ENCODE assay signal across 15 mouse cellular contexts in genomic region chr16:75627862-75628261, GRCm38 (mm10). TPM values are rescaled to one million over a fixed set of nuclear protein-coding genes. Genes with fewer than 3 reads are reported as not detected.
A peak's percentile ranks its signal among the peaks of the same experiment; 100 is the strongest.
DNase-seq lines count a peak whose midpoint lies in the region; ATAC-seq and TF ChIP-seq lines count a peak whose summit lies in the region.
"Had no signal": no experiment of that assay in that cellular context is flagged by ENCODE, and none has a peak within 500 bp of the region (broad histone marks: within the 10 kb centered on the region; RNA-seq: fewer than 3 reads in every experiment).

No protein-coding gene starts in this region.

- peak; percentile 39 for TF ChIP-seq CTCF in heart, adult 2 months (IDR thresholded peaks at IDR 0.05)
- peak; percentile 36; the same call in 1 of the 2 replicates for TF ChIP-seq CTCF in lung, embryonic 14.5 days (IDR thresholded peaks at IDR 0.05; ENCODE audit: low read depth)
- peak; percentile 54 for TF ChIP-seq CTCF in stomach, postnatal 0 days (IDR thresholded peaks at IDR 0.05; ENCODE audit: low read depth)

- H3K4me1 ChIP-seq in heart, adult 2 months (ENCODE audit: control insufficient read depth, insufficient read depth, low read length) = no peaks in the 10 kb centered on the region
- H3K4me1 ChIP-seq in lung, embryonic 14.5 days (ENCODE audit: insufficient read depth) = no peaks in the 10 kb centered on the region
- no peaks in the 10 kb centered on the region for H3K4me1 ChIP-seq in stomach, postnatal 0 days (replicated peaks; ENCODE audit: control insufficient read depth, insufficient read depth)

- no peak overlapping the region for H3K9ac ChIP-seq in heart, adult 2 months (ENCODE audit: low read depth, low read length)
- H3K9ac ChIP-seq in lung, embryonic 14.5 days = no peak overlapping the region
- H3K9ac ChIP-seq in stomach, postnatal 0 days (ENCODE audit: low read length) = no peak overlapping the region
- H3K9ac ChIP-seq: liver, embryonic 14.5 days had no signal

- no peak overlapping the region for H3K4me3 ChIP-seq in heart, adult 2 months
- no peak overlapping the region for H3K4me3 ChIP-seq in lung, embryonic 14.5 days (ENCODE audit: low read depth, low read length)
- no peak overlapping the region for H3K4me3 ChIP-seq in stomach, postnatal 0 days (ENCODE audit: low read depth, low read length)

- no peak overlapping the region for H3K4me2 ChIP-seq in lung, embryonic 14.5 days
- H3K4me2 ChIP-seq in stomach, postnatal 0 days (replicated peaks; ENCODE audit: low read depth) = no peak overlapping the region

- no peaks in the 10 kb centered on the region for H3K9me3 ChIP-seq in lung, embryonic 14.5 days (ENCODE audit: low read depth, low read length)
- no peaks in the 10 kb centered on the region for H3K9me3 ChIP-seq in stomach, postnatal 0 days (ENCODE audit: control insufficient read depth, low read length)

- WGBS in heart, adult 2 months = 58% methylated on average over 2 of the region's 2 CpGs
- WGBS in lung, embryonic 14.5 days = 78% methylated on average over 2 of the region's 2 CpGs
- WGBS in stomach, postnatal 0 days = 77% methylated on average over 2 of the region's 2 CpGs

- no peak overlapping the region for H3K27ac ChIP-seq in heart, adult 2 months
- H3K27ac ChIP-seq in lung, embryonic 14.5 days (ENCODE audit: low read depth) = no peak overlapping the region
- no peak overlapping the region for H3K27ac ChIP-seq in stomach, postnatal 0 days (replicated peaks)
- H3K27ac ChIP-seq: liver, embryonic 14.5 days had no signal

- no peaks in the 10 kb centered on the region for H3K27me3 ChIP-seq in heart, adult 2 months (ENCODE audit: control insufficient read depth, insufficient read depth, low read length)
- no peaks in the 10 kb centered on the region for H3K27me3 ChIP-seq in lung, embryonic 14.5 days (ENCODE audit: insufficient read depth, low read length)
- H3K27me3 ChIP-seq in stomach, postnatal 0 days (ENCODE audit: control insufficient read depth, insufficient read depth, low read length) = no peaks in the 10 kb centered on the region

- H3K36me3 ChIP-seq in heart, adult 2 months (ENCODE audit: control insufficient read depth, insufficient read depth, low read length) = no peaks in the 10 kb centered on the region
- no peaks in the 10 kb centered on the region for H3K36me3 ChIP-seq in lung, embryonic 14.5 days (ENCODE audit: insufficient read depth)
- no peaks in the 10 kb centered on the region for H3K36me3 ChIP-seq in stomach, postnatal 0 days (ENCODE audit: control insufficient read depth, insufficient read depth, low read length)

- no peak for TF ChIP-seq EP300 in heart, adult 2 months (IDR thresholded peaks at IDR 0.05; ENCODE audit: insufficient read depth, low read depth, low read length)
- no peak for TF ChIP-seq EP300 in stomach, postnatal 0 days (optimal IDR thresholded peaks at IDR 0.05)

- no peaks in the 10 kb centered on the region for H3K79me2 ChIP-seq in heart, adult 2 months (replicated peaks; ENCODE audit: control insufficient read depth, insufficient read depth, low read length)

- intact Hi-C loops in heart, adult 2 months (cut with DNase I) = no loop called here

- ATAC-seq in lung, embryonic 14.5 days (ENCODE audit: insufficient read depth) = no peak
- ATAC-seq in stomach, postnatal 0 days (ENCODE audit: low FRiP score, low TSS enrichment) = no peak

- TF ChIP-seq POLR2A in heart, adult 2 months (IDR thresholded peaks at IDR 0.05; ENCODE audit: insufficient read depth, low read depth, low read length) = no peak

- no peak for DNase-seq in heart, adult 2 months
- DNase-seq in heart, adult 8-10 months (ENCODE audit: low spot score) = no peak
- peak; percentile 26 for DNase-seq in lung, embryonic 14.5 days
- no peak for DNase-seq in lung, postnatal 4 days
- peak; percentile 1 for DNase-seq in Muller cell, postnatal 12 days (ENCODE audit: inconsistent ontology term)
- no peak for DNase-seq in stomach, postnatal 0 days (ENCODE audit: low spot score)
- DNase-seq in layer of hippocampus, adult 18-20 months (ENCODE audit: low spot score in 2 of 2) = no peak
- DNase-seq: cerebellum, adult 9-11 months; heart, postnatal 4 days; kidney, adult 18-20 months; left cerebral cortex, postnatal 4 days; thymus, postnatal 25 days had no signal

RNA-seq across cellular contexts. Expression of gene Rbm11, which starts 35.2 kb away (rescaled TPM):
- not detected for total RNA-seq in heart, adult 2 months (2021)
- polyA plus RNA-seq in heart, adult 2 months (2012; rRNA removed) = 0.08 TPM in 1 of 2 replicates, not detected in the other
- total RNA-seq in heart, adult 8-10 months (2022) = under 1 TPM in 1 of 4 experiments, not detected in 3; 0.14 TPM
- 0.42 and 0.45 TPM in 2 replicates for polyA plus RNA-seq in lung, embryonic 14.5 days (2014; fragmentation: Nextera tagmentation; extraction: Ambion mirVana)
- 0.44 and 0.63 TPM in 2 replicates for polyA plus RNA-seq in stomach, postnatal 0 days (2015; fragmentation: Nextera tagmentation; extraction: Ambion mirVana)
- 1 to 10 TPM; 5.3 to 6.3 TPM for total RNA-seq in layer of hippocampus, adult 18-20 months (2021)
- total RNA-seq: granulocyte monocyte progenitor cell, adult 5-6 weeks had no signal

RNA-seq across cellular contexts. Expression of gene Lipi, which starts 42.0 kb away (rescaled TPM):
- not detected for total RNA-seq in heart, adult 2 months (2021)
- polyA plus RNA-seq in heart, adult 2 months (2012; rRNA removed) = not detected in 2 replicates
- total RNA-seq in heart, adult 8-10 months (2022) = not detected
- not detected in 2 replicates for polyA plus RNA-seq in lung, embryonic 14.5 days (2014; fragmentation: Nextera tagmentation; extraction: Ambion mirVana)
- not detected in 2 replicates for polyA plus RNA-seq in stomach, postnatal 0 days (2015; fragmentation: Nextera tagmentation; extraction: Ambion mirVana)
- under 1 TPM; 0.25 to 0.30 TPM for total RNA-seq in layer of hippocampus, adult 18-20 months (2021)
- total RNA-seq: granulocyte monocyte progenitor cell, adult 5-6 weeks; heart, postnatal 4 days; left cerebral cortex, postnatal 4 days had no signal
- polyA plus RNA-seq: frontal cortex, adult 2 months; liver, embryonic 14.5 days had no signal

Comparison
In these comparisons a context has a peak if more than half of its experiments do, and no peak if none do; other contexts are left out.
1. DNase-seq: peak in lung, embryonic 14.5 days (single experiment) and Muller cell, postnatal 12 days (single experiment); none in heart, adult 2 months (0 of 2), heart, adult 8-10 months (single experiment), lung, postnatal 4 days (0 of 2), stomach, postnatal 0 days (single experiment) and layer of hippocampus, adult 18-20 months (0 of 2).
2. RNA of gene Rbm11, which starts 35.2 kb away (total RNA-seq): 5.3 to 6.3 TPM in layer of hippocampus, adult 18-20 months; 0.14 TPM in heart, adult 8-10 months and not detected in heart, adult 2 months; every median in the first group is over 4 times any median in the second.
3. Peak in every context shown above with its lines, with median percentiles within 50 percentile points of each other: CTCF ChIP-seq.